7 mouse cellular contexts compared by ENCODE assay signal in the genomic region with DNA sequence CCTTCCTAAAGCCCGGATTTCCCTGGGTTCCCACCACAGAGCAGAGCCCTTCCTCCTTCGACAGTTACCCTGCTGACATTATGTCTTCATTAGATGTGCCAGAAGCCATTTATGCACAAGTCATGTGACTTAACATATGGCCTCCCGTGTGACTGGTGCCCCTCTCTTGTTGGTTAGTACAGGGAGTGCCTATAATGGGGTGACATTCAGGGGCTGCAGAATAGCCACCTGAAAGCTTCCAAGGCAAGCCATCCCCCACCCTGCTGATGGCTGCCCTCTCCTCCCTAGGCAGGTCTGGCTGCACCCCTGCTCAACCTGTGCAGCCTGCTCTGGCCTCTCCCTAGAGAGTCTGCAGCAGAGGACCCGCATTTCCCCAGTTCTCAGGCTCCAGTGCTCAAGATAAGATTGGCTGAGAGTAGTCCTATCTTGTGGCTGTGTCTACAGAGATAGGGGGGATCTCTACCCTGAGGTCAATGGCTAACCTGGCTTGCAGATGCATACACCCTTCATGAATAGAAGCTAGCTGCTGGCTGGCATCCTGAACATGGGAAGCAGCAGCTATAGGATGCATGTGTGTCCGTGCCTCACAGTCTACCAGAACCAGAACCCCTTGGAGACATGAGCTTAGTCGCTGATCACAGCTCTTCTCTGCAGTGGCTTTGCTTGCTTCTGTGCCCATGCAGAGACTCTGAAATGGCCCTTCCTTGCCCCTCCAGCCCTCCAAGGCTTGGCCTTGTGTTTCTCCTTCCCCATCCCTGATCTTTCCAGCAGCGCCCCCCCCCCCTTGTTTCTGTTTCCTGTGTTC. TPM values are rescaled to one million over a fixed set of nuclear protein-coding genes. Genes with fewer than 3 reads are reported as not detected.
DNase-seq lines count a peak whose midpoint lies in the region; ATAC-seq lines count a peak whose summit lies in the region.

No protein-coding gene starts in this region.

- no peak for DNase-seq in lung, postnatal 25 days (ENCODE audit: low spot score)
- DNase-seq in spleen, adult 18-20 months = no peak

- H3K27ac ChIP-seq in lung, embryonic 16.5 days (ENCODE audit: low read length) = peak overlapping the region; percentile 95
- H3K27ac ChIP-seq in forebrain, embryonic 12.5 days = no peak overlapping the region
- no peak overlapping the region for H3K27ac ChIP-seq in limb, embryonic 13.5 days
- peak overlapping the region; percentile 29; the same call in 1 of the 2 replicates for H3K27ac ChIP-seq in stomach, embryonic 14.5 days (ENCODE audit: low read length)

- peak overlapping the region; percentile 86 for H3K9ac ChIP-seq in lung, embryonic 16.5 days (ENCODE audit: low read length)
- H3K9ac ChIP-seq in forebrain, embryonic 12.5 days = no peak overlapping the region
- peak overlapping the region; percentile 79 for H3K9ac ChIP-seq in limb, embryonic 13.5 days
- H3K9ac ChIP-seq in stomach, embryonic 14.5 days (replicated peaks; ENCODE audit: low read depth, low read length) = no peak overlapping the region

- ATAC-seq in lung, embryonic 16.5 days (ENCODE audit: low read depth) = no peak
- no peak for ATAC-seq in forebrain, embryonic 12.5 days (ENCODE audit: low FRiP score)
- no peak for ATAC-seq in limb, embryonic 13.5 days (ENCODE audit: low FRiP score, low read depth)
- no peak; the same call in 1 of the 2 replicates for ATAC-seq in stomach, embryonic 14.5 days (ENCODE audit: insufficient number of reproducible peaks, insufficient read depth, low FRiP score, low read depth)
- no peak for ATAC-seq in frontal cortex, adult (ENCODE audit: low TSS enrichment)

- H3K9me3 ChIP-seq in lung, embryonic 16.5 days (ENCODE audit: control insufficient read depth, low read length) = no peaks in the 10 kb centered on the region
- H3K9me3 ChIP-seq in forebrain, embryonic 12.5 days = no peaks in the 10 kb centered on the region
- H3K9me3 ChIP-seq in limb, embryonic 13.5 days = no peaks in the 10 kb centered on the region
- no peaks in the 10 kb centered on the region for H3K9me3 ChIP-seq in stomach, embryonic 14.5 days (ENCODE audit: control insufficient read depth, low read depth, low read length)

- no peaks in the 10 kb centered on the region for H3K36me3 ChIP-seq in lung, embryonic 16.5 days (ENCODE audit: control insufficient read depth, insufficient read depth, low read length)
- no peaks in the 10 kb centered on the region for H3K36me3 ChIP-seq in forebrain, embryonic 12.5 days (replicated peaks)
- no peaks in the 10 kb centered on the region for H3K36me3 ChIP-seq in limb, embryonic 13.5 days
- H3K36me3 ChIP-seq in stomach, embryonic 14.5 days (ENCODE audit: control insufficient read depth, insufficient read depth, low read length) = peaks cover under 1% of the 10 kb centered on the region; the same call in 1 of the 2 replicates

- peak overlapping the region; percentile 76 for H3K4me3 ChIP-seq in lung, embryonic 16.5 days (ENCODE audit: low read length)
- peak overlapping the region; percentile 64 for H3K4me3 ChIP-seq in forebrain, embryonic 12.5 days (replicated peaks)
- H3K4me3 ChIP-seq in limb, embryonic 13.5 days = peak overlapping the region; percentile 71
- peak overlapping the region; percentile 76 for H3K4me3 ChIP-seq in stomach, embryonic 14.5 days (ENCODE audit: low read depth, low read length)

- H3K4me1 ChIP-seq in lung, embryonic 16.5 days (replicated peaks; ENCODE audit: control insufficient read depth, insufficient read depth, low read length) = peaks cover 71% of the 10 kb centered on the region
- H3K4me1 ChIP-seq in forebrain, embryonic 12.5 days = peaks cover 36% of the 10 kb centered on the region
- H3K4me1 ChIP-seq in limb, embryonic 13.5 days = peaks cover 72% of the 10 kb centered on the region
- peaks cover 66% of the 10 kb centered on the region for H3K4me1 ChIP-seq in stomach, embryonic 14.5 days (ENCODE audit: control insufficient read depth, insufficient read depth, low read length)

- peak overlapping the region; percentile 69 for H3K4me2 ChIP-seq in lung, embryonic 16.5 days (ENCODE audit: low read depth, low read length)
- H3K4me2 ChIP-seq in forebrain, embryonic 12.5 days = peak overlapping the region; percentile 96
- peak overlapping the region; percentile 95 for H3K4me2 ChIP-seq in limb, embryonic 13.5 days (replicated peaks)
- H3K4me2 ChIP-seq in stomach, embryonic 14.5 days (replicated peaks; ENCODE audit: low read depth, low read length) = peak overlapping the region; percentile 90

- 33% methylated on average over 7 of the region's 7 CpGs for WGBS in lung, embryonic 16.5 days
- 41% methylated on average over 7 of the region's 7 CpGs for WGBS in forebrain, embryonic 12.5 days
- 29% methylated on average over 7 of the region's 7 CpGs for WGBS in limb, embryonic 13.5 days
- 30% methylated on average over 7 of the region's 7 CpGs for WGBS in stomach, embryonic 14.5 days

- H3K27me3 ChIP-seq in lung, embryonic 16.5 days (ENCODE audit: control insufficient read depth, insufficient read depth, low read depth, low read length) = no peaks in the 10 kb centered on the region
- peaks cover 63% of the 10 kb centered on the region for H3K27me3 ChIP-seq in forebrain, embryonic 12.5 days
- H3K27me3 ChIP-seq in limb, embryonic 13.5 days = peaks cover 19% of the 10 kb centered on the region
- H3K27me3 ChIP-seq in stomach, embryonic 14.5 days (ENCODE audit: control insufficient read depth, insufficient read depth, low read length) = no peaks in the 10 kb centered on the region

RNA-seq across cellular contexts. Expression of a gene that starts 1.3 kb away (rescaled TPM):
- polyA plus RNA-seq in lung, embryonic 16.5 days (2015; fragmentation: Nextera tagmentation; extraction: Ambion mirVana) = 14.8 and 16.8 TPM in 2 replicates
- polyA plus RNA-seq in forebrain, embryonic 12.5 days (2016; fragmentation: Nextera tagmentation; extraction: Ambion mirVana) = 4.0 and 4.8 TPM in 2 replicates
- 10.7 and 11.7 TPM in 2 replicates for polyA plus RNA-seq in limb, embryonic 13.5 days (2015; fragmentation: Nextera tagmentation; extraction: Ambion mirVana)
- 16.1 and 17.0 TPM in 2 replicates for polyA plus RNA-seq in stomach, embryonic 14.5 days (2014; fragmentation: Nextera tagmentation; extraction: Ambion mirVana)

RNA-seq across cellular contexts. Expression of a gene that starts 36.5 kb away (rescaled TPM):
- 0.18 TPM in 1 of 2 replicates, not detected in the other for polyA plus RNA-seq in lung, embryonic 16.5 days (2015; fragmentation: Nextera tagmentation; extraction: Ambion mirVana)
- 0.46 and 0.62 TPM in 2 replicates for polyA plus RNA-seq in forebrain, embryonic 12.5 days (2016; fragmentation: Nextera tagmentation; extraction: Ambion mirVana)
- polyA plus RNA-seq in limb, embryonic 13.5 days (2015; fragmentation: Nextera tagmentation; extraction: Ambion mirVana) = 0.13 and 0.17 TPM in 2 replicates
- 0.14 and 0.17 TPM in 2 replicates for polyA plus RNA-seq in stomach, embryonic 14.5 days (2014; fragmentation: Nextera tagmentation; extraction: Ambion mirVana)

RNA-seq across cellular contexts. Expression of a gene that starts 36.8 kb away (rescaled TPM):
- 3.3 and 4.3 TPM in 2 replicates for polyA plus RNA-seq in lung, embryonic 16.5 days (2015; fragmentation: Nextera tagmentation; extraction: Ambion mirVana)
- polyA plus RNA-seq in forebrain, embryonic 12.5 days (2016; fragmentation: Nextera tagmentation; extraction: Ambion mirVana) = 5.1 and 6.0 TPM in 2 replicates
- polyA plus RNA-seq in limb, embryonic 13.5 days (2015; fragmentation: Nextera tagmentation; extraction: Ambion mirVana) = 1.8 and 2.3 TPM in 2 replicates
- polyA plus RNA-seq in stomach, embryonic 14.5 days (2014; fragmentation: Nextera tagmentation; extraction: Ambion mirVana) = 4.9 and 6.6 TPM in 2 replicates

Comparison
In these comparisons a context has a peak if more than half of its experiments do, and no peak if none do; other contexts are left out.
1. H3K27ac ChIP-seq: peak in lung, embryonic 16.5 days (single experiment) and stomach, embryonic 14.5 days (single experiment); none in forebrain, embryonic 12.5 days (single experiment) and limb, embryonic 13.5 days (single experiment).
2. H3K9ac ChIP-seq: peak in lung, embryonic 16.5 days (single experiment) and limb, embryonic 13.5 days (single experiment); none in forebrain, embryonic 12.5 days (single experiment) and stomach, embryonic 14.5 days (single experiment).
3. Peak in every context shown above with its lines, with median percentiles within 50 percentile points of each other: H3K4me2 ChIP-seq and H3K4me3 ChIP-seq.